Mouse (Mus musculus) lung, embryonic 15.5 days (tissue): Measurements from ENCODE around the gene Gimap3. TPM values are rescaled to one million over a fixed set of nuclear protein-coding genes. Genes with fewer than 3 reads are reported as not detected.

Source experiments
- ATAC-seq: fragments of 200-750 bp; cut with Nextera tagmentation; 2 replicates; pipeline ENCODE4 v1.8.0; 2017; ENCODE audit warnings: moderate number of reproducible peaks, borderline replicate concordance; ENCODE audit not compliant: low FRiP score, low TSS enrichment; ENCODE audit errors: extremely low read depth
- H3K27ac ChIP-seq: fragments of 300-500 bp; sonication (generic); 2 replicates; pipeline ENCODE4 v1.5.1; 2015; ENCODE audit warnings: moderate library complexity, mild to moderate bottlenecking, inconsistent platforms
- H3K27me3 ChIP-seq: fragments of 300-500 bp; sonication (generic); 2 replicates; pipeline ENCODE4 v1.6.1; 2015; ENCODE audit warnings: inconsistent platforms
- H3K36me3 ChIP-seq: fragments of 300-500 bp; sonication (generic); 2 replicates; pipeline ENCODE4 v1.6.1; 2015; ENCODE audit warnings: inconsistent platforms
- H3K4me1 ChIP-seq: fragments of 300-500 bp; sonication (generic); 2 replicates; pipeline ENCODE4 v1.6.1; 2015; ENCODE audit warnings: inconsistent platforms
- H3K4me2 ChIP-seq: fragments of 300-500 bp; sonication (generic); 2 replicates; pipeline ENCODE4 v1.6.1; 2015; ENCODE audit warnings: inconsistent platforms, mild to moderate bottlenecking, moderate library complexity
- H3K4me3 ChIP-seq: fragments of 300-500 bp; sonication (generic); 2 replicates; pipeline ENCODE4 v1.5.1; 2015; ENCODE audit warnings: mild to moderate bottlenecking, inconsistent platforms
- H3K9ac ChIP-seq: fragments of 300-500 bp; sonication (generic); 2 replicates; pipeline ENCODE4 v1.6.1; 2015; ENCODE audit warnings: inconsistent platforms
- H3K9me3 ChIP-seq: fragments of 300-500 bp; sonication (generic); 2 replicates; pipeline ENCODE4 v1.6.1; 2016; ENCODE audit warnings: inconsistent platforms
- WGBS: fragments of 180-500 bp; shearing (Covaris S2); methylation state at CpG from one replicate; pipeline ENCODE4 v1.1.7; 2015; 5-methylcytosine and 5-hydroxymethylcytosine counted together
- polyA plus RNA-seq: library from polyadenylated mRNA; unstranded; fragments of >200 nt; fragmentation: Nextera tagmentation; extraction: Ambion mirVana; gene quantifications from 2 replicates; pipeline ENCODE4 v1.2.1, GENCODE M21; 2015

Gene Gimap3
- polyA plus RNA-seq, 1 experiment from 2014 or later = 0.22 TPM

GRCm38 (mm10) chr6:48741273-48741672 lies 29.4 kb downstream of the Gimap3 start:
- Histone ChIP-seq H3K4me3 (no peak overlapping the region), H3K9me3 (no peaks in the 10 kb centered on the region), H3K4me1 (peaks cover 28% of the 10 kb centered on the region), H3K9ac (no peak overlapping the region), H3K27me3 (peaks cover 25% of the 10 kb centered on the region), H3K36me3 (no peaks in the 10 kb centered on the region), H3K27ac (peak overlapping the region; percentile 24; the same call in 1 of the 2 replicates), H3K4me2 (peak overlapping the region; percentile 78)
- WGBS = 26% methylated on average over 3 of the region's 3 CpGs
- no peak for ATAC-seq

GRCm38 (mm10) chr6:48740501-48741169 lies 30.0 kb downstream of the Gimap3 start:
- Histone ChIP-seq H3K4me3 (peak overlapping the region; percentile 33), H3K9ac (0 out of 2 replicates have a peak overlapping the region, but pooled peaks have one; percentile 11)

GRCm38 (mm10) chr6:48739780-48740055 lies 30.9 kb downstream of the Gimap3 start:
- ATAC-seq = no peak
- H3K4me3 ChIP-seq = peak overlapping the region; percentile 33
- H3K4me2 ChIP-seq = peak overlapping the region; percentile 78
- H3K4me1 ChIP-seq = peaks cover 24% of the 10 kb centered on the region
- H3K27me3 ChIP-seq = peaks cover 25% of the 10 kb centered on the region
- H3K9me3 ChIP-seq = no peaks in the 10 kb centered on the region
- peak overlapping the region; percentile 59; the same call in 1 of the 2 replicates for H3K27ac ChIP-seq
- 74% methylated on average over 3 of the region's 3 CpGs for WGBS
- no peak overlapping the region; the same call in 1 of the 2 replicates for H3K9ac ChIP-seq
- no peaks in the 10 kb centered on the region for H3K36me3 ChIP-seq

More at GRCm38 (mm10) chr6:48740501-48741169, 30.0 kb downstream of the Gimap3 start:
- H3K4me2 ChIP-seq = peak overlapping the region; percentile 78
- peak overlapping the region; percentile 59 for H3K27ac ChIP-seq
- no peaks in the 10 kb centered on the region for H3K9me3 ChIP-seq
- no peaks in the 10 kb centered on the region for H3K36me3 ChIP-seq
- H3K27me3 ChIP-seq = peaks cover 25% of the 10 kb centered on the region
- peaks cover 26% of the 10 kb centered on the region for H3K4me1 ChIP-seq
- ATAC-seq = no peak
- WGBS = 48% methylated on average over 3 of the region's 3 CpGs

GRCm38 (mm10) chr6:48738961-48739779 lies 31.5 kb downstream of the Gimap3 start, which contains the start of gene Gimap1:
Gene Gimap1 (plus strand): TSS chr6:48739054.
- Histone ChIP-seq H3K36me3 (no peaks in the 10 kb centered on the region), H3K27ac (peak within 1 kb of the TSS; percentile 65; the same call in 1 of the 2 replicates), H3K9ac (peak within 1 kb of the TSS; percentile 27; the same call in 1 of the 2 replicates), H3K4me1 (peaks cover 24% of the 10 kb centered on the region), H3K4me2 (peak within 1 kb of the TSS; percentile 78), H3K27me3 (peaks cover 25% of the 10 kb centered on the region), H3K4me3 (peak within 1 kb of the TSS; percentile 33), H3K9me3 (no peaks in the 10 kb centered on the region)
- 58% methylated on average over 15 of the region's 15 CpGs for WGBS
- no peak for ATAC-seq

GRCm38 (mm10) chr6:48737688-48738087 lies 33.0 kb downstream of the Gimap3 start:
- WGBS = 81% methylated on average over 5 of the region's 5 CpGs
- H3K9ac ChIP-seq = no peak overlapping the region
- ATAC-seq = no peak
- H3K36me3 ChIP-seq = no peaks in the 10 kb centered on the region
- peaks cover 18% of the 10 kb centered on the region for H3K4me1 ChIP-seq
- H3K27me3 ChIP-seq = peaks cover 13% of the 10 kb centered on the region
- H3K27ac ChIP-seq = no peak overlapping the region
- no peak overlapping the region for H3K4me3 ChIP-seq
- H3K4me2 ChIP-seq = no peak overlapping the region
- H3K9me3 ChIP-seq = no peaks in the 10 kb centered on the region

- H3K4me3 ChIP-seq = no peak overlapping the region
- H3K27ac ChIP-seq = no peak overlapping the region
- ATAC-seq = no peak
- H3K27me3 ChIP-seq = peaks cover 7% of the 10 kb centered on the region
- no peak overlapping the region for H3K9ac ChIP-seq
- H3K4me1 ChIP-seq = peaks cover 12% of the 10 kb centered on the region
- no peak overlapping the region for H3K4me2 ChIP-seq
- WGBS = 59% methylated on average over 2 of the region's 2 CpGs
- H3K36me3 ChIP-seq = no peaks in the 10 kb centered on the region
- H3K9me3 ChIP-seq = no peaks in the 10 kb centered on the region
These were observed 33.6 kb downstream of the Gimap3 start for GRCm38 (mm10) chr6:48737053-48737452.

- Histone ChIP-seq H3K4me1 (no peaks in the 10 kb centered on the region), H3K27ac (no peak overlapping the region), H3K4me2 (no peak overlapping the region), H3K27me3 (no peaks in the 10 kb centered on the region), H3K4me3 (no peak overlapping the region), H3K9me3 (no peaks in the 10 kb centered on the region), H3K9ac (no peak overlapping the region), H3K36me3 (no peaks in the 10 kb centered on the region)
- WGBS = 78% methylated on average over 1 of the region's 1 CpGs
- ATAC-seq = no peak
These were observed 37.0 kb downstream of the Gimap3 start for GRCm38 (mm10) chr6:48733660-48734059.

GRCm38 (mm10) chr6:48732864-48733304 lies 37.8 kb downstream of the Gimap3 start:
- no peak for ATAC-seq
- WGBS = 39% methylated on average over 8 of the region's 8 CpGs
- Histone ChIP-seq H3K27me3 (no peaks in the 10 kb centered on the region), H3K9ac (no peak overlapping the region), H3K9me3 (no peaks in the 10 kb centered on the region), H3K27ac (no peak overlapping the region), H3K4me2 (no peak overlapping the region), H3K4me3 (no peak overlapping the region), H3K4me1 (no peaks in the 10 kb centered on the region), H3K36me3 (no peaks in the 10 kb centered on the region)

- no peak for ATAC-seq
- Histone ChIP-seq H3K9me3 (no peaks in the 10 kb centered on the region), H3K27ac (no peak overlapping the region), H3K36me3 (no peaks in the 10 kb centered on the region), H3K27me3 (no peaks in the 10 kb centered on the region), H3K9ac (no peak overlapping the region), H3K4me3 (no peak overlapping the region), H3K4me1 (peaks cover 3% of the 10 kb centered on the region; the same call in 1 of the 2 replicates), H3K4me2 (no peak overlapping the region)
- WGBS = 75% methylated on average over 5 of the region's 5 CpGs
These were observed 42.9 kb downstream of the Gimap3 start for GRCm38 (mm10) chr6:48727761-48728160.

GRCm38 (mm10) chr6:48725476-48725875 lies 45.2 kb downstream of the Gimap3 start:
- 0% methylated on average over 1 of the region's 1 CpGs for WGBS
- H3K27ac ChIP-seq = peak overlapping the region; percentile 42; the same call in 1 of the 2 replicates
- H3K9me3 ChIP-seq = no peaks in the 10 kb centered on the region
- ATAC-seq = peak; percentile 55
- H3K27me3 ChIP-seq = no peaks in the 10 kb centered on the region
- no peak overlapping the region for H3K4me2 ChIP-seq
- no peak overlapping the region for H3K9ac ChIP-seq
- peaks cover 3% of the 10 kb centered on the region; the same call in 1 of the 2 replicates for H3K4me1 ChIP-seq
- no peak overlapping the region for H3K4me3 ChIP-seq
- H3K36me3 ChIP-seq = no peaks in the 10 kb centered on the region

GRCm38 (mm10) chr6:48723468-48723867 lies 47.2 kb downstream of the Gimap3 start:
- 75% methylated on average over 8 of the region's 8 CpGs for WGBS
- Histone ChIP-seq H3K9me3 (no peaks in the 10 kb centered on the region), H3K4me1 (peaks cover 3% of the 10 kb centered on the region; the same call in 1 of the 2 replicates), H3K4me3 (no peak overlapping the region), H3K27me3 (no peaks in the 10 kb centered on the region), H3K4me2 (no peak overlapping the region), H3K36me3 (no peaks in the 10 kb centered on the region), H3K27ac (no peak overlapping the region), H3K9ac (no peak overlapping the region)
- no peak for ATAC-seq

- no peak for ATAC-seq
These were observed 50.3 kb downstream of the Gimap3 start for GRCm38 (mm10) chr6:48720326-48720725.

More at GRCm38 (mm10) chr6:48720326-48720725, 50.3 kb downstream of the Gimap3 start:
- WGBS = 64% methylated on average over 4 of the region's 4 CpGs
- H3K4me1 ChIP-seq = no peaks in the 10 kb centered on the region
- H3K4me2 ChIP-seq = no peak overlapping the region
- no peak overlapping the region for H3K4me3 ChIP-seq
- H3K9ac ChIP-seq = no peak overlapping the region
- no peaks in the 10 kb centered on the region for H3K9me3 ChIP-seq
- no peak overlapping the region for H3K27ac ChIP-seq
- no peaks in the 10 kb centered on the region for H3K36me3 ChIP-seq
- H3K27me3 ChIP-seq = no peaks in the 10 kb centered on the region
